Mouse (Mus musculus): ENCODE measurements around the gene Ctsr.
A peak's percentile ranks its signal among the peaks of the same experiment; 100 is the strongest.
"Not testable (repeated sequence)": the region's sequence is repeated elsewhere in the genome, so short reads cannot be mapped to it uniquely, and the experiment has no call there.

Gene Ctsr

GRCm38 (mm10) chr13:61164156-61164555, at the start of gene Ctsr:
TSS of gene Ctsr (minus strand) at chr13:61164256.
- no peak for DNase-seq (ENCODE audit: low read depth)

- no peak for DNase-seq (ENCODE audit: low read depth)
These were observed 39.3 kb upstream of the Ctsr start, which contains the start of gene Cts6 for GRCm38 (mm10) chr13:61203310-61203709. TSS of gene Cts6 (minus strand) at chr13:61203410.

GRCm38 (mm10) chr13:61185151-61185933, 21.3 kb upstream of the Ctsr start:
- not testable (repeated sequence) for DNase-seq (ENCODE audit: low read depth)

- DNase-seq (ENCODE audit: low read depth) = peak; percentile 43
These were observed 566 bp upstream of the Ctsr start for GRCm38 (mm10) chr13:61164622-61165021.
